Mouse (Mus musculus) frontal cortex, postnatal 25 days (tissue): ENCODE measurements at regions not wholly inside any gene's neighbourhood (a gene's known extent, or its start where the extent isn't known, plus 50 kb on each side); places are given as distances from the start of the nearest gene placed in this dataset.

Experiments
- DNase-seq, 2 experiments: peaks; one replicate each; pipeline ENCODE4 v3.0.0; 2022; ENCODE audit warnings: low spot score in 2 of 2

- no peak for DNase-seq
These were observed 313.2 kb downstream of the Rnd3 start for GRCm38 (mm10) chr2:50835511-50836320.

DNA sequence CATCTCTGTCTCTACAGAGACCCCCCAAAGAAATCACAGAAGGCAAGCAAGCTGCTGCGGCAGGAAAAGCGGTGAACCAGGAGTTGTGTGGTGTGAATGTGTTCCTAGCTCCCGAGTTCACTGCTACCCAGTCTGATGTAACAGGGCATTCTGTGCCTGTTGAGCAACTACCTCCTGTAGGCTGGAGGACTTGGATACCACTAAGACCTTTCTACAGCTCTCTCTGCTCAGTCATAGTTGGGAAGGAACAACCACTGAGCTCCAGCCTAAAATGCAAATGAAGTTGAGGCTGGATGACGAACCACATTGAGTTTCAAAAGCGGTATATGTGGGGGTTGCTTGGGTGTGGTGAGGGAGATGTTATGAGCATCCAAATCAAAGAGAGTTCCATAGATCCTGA lies 315.1 kb downstream of the Rnd3 start:
- no peak for DNase-seq

GRCm38 (mm10) chr2:50832471-50832870 lies 316.4 kb downstream of the Rnd3 start:
- no peak for DNase-seq

GRCm38 (mm10) chr2:50830056-50830720 lies 318.7 kb downstream of the Rnd3 start:
- DNase-seq = no peak

DNA sequence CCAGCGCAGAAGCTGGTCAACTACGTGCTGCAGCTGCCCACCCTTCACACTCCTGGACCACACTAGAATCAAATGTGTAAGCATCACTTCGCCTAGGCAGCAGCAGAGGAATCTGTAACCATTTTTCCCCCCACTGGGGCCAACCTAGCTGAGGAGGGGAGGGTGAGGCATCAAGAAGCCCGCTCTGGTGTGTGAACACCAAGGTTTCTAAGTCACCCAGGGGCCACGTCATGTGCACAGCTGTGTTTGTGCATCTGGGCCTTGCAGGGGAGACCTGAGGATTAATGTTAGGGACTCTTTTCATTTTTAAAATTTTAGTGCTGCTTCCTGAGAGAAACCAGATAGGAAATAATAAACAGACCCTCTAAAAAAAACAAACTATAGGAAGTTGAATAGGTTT lies 321.8 kb downstream of the Rnd3 start:
- no peak for DNase-seq

DNA sequence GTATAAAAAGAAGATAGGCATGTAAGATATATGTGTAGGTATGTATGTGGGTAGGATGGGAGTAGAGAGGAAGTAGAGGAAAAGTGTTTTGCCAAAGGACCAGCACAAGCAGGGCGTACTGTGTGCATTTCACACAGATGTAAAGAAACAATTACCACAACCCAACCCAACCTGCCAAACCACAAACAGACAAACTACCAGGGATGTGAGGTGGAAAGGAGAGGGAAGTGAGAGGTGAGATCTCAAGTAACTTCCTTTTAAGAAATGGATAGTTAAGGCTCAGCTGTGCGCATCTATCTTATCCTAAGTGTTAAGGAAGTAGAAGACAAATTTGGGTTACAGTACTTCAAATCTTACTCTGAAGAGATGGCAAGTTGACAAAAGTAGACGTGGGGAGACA lies 322.4 kb downstream of the Rnd3 start:
- no peak for DNase-seq

- DNase-seq = no peak
These were observed 323.3 kb downstream of the Rnd3 start for GRCm38 (mm10) chr2:50825626-50826025.

GRCm38 (mm10) chr2:50824782-50825181 lies 324.1 kb downstream of the Rnd3 start:
- no peak for DNase-seq

DNA sequence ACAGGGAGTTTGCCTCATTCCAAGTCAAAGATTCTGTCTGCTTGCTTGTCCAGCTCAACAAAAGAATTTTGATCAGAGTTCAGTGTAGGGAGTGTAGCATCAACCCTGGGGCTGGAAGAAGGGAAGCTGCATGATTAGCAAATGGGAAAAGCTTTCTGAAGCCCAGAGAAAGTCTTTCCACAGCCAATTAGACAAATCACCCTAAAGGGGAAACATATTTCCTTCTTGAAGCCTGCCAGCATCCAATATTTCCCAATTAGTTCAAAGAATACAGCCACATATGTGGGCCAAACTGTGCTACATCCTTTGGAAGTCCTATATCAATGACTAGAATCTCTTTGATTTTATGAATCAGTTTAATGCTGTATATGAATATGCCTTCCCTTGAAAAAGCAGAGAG lies 326.2 kb downstream of the Rnd3 start:
- DNase-seq = no peak

DNA sequence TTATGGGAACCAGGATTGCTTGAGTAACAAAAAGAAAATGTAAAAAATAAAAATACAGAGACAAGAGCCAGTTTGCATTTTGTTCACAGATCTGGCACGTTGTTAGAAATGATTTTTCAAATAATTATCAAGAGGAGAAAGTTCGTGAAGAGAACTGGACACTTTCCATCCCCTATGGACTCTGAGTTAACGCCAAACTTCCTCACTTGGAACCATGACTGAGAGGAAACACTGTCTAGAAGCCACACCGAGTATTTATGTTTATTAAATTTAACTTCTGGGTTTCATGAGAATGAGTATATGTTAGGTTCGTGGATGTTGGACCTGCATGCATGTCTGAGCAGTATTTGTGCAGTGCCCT lies 329.6 kb downstream of the Rnd3 start:
- DNase-seq = no peak

DNA sequence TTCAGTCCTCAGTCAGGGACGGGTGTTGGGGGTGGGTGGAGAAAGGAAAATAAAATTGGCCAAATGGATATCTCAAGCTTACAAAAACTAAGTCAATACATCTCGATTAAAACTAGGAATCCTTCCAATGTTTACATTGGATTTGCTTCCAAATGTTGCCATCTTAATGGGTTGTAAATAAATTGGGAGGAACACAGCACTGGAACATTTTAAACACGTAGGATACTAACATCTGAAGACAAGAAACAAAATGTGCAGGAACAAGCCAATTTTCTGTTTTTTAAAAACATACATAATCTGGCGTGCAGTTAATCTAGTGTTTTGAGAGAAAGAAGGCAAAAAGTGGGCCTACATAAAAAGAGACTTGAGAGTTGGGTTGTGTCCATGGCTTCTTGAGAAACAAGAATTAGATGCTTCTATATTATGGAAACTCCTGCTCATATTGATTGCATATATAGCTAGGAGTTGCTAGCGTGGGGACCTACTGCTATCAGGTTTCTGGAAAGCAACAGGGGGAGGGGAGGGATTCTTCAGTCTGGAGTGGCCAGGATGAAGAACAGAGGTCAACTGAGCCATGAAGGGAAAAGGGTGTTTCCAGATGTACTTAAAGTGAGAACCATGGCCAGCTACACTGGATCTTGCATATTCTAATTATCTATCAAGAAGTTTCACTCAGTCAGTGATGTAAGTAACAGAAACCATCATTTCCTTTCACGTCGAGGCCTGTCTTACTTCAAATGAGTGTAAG lies 330.2 kb downstream of the Rnd3 start:
- DNase-seq = no peak

GRCm38 (mm10) chr2:50816364-50816763 lies 332.5 kb downstream of the Rnd3 start:
- no peak for DNase-seq

- no peak for DNase-seq
These were observed 333.4 kb downstream of the Rnd3 start for GRCm38 (mm10) chr2:50815541-50815940.

GRCm38 (mm10) chr2:50813568-50814461 lies 335.1 kb downstream of the Rnd3 start:
- DNase-seq = no peak

DNA sequence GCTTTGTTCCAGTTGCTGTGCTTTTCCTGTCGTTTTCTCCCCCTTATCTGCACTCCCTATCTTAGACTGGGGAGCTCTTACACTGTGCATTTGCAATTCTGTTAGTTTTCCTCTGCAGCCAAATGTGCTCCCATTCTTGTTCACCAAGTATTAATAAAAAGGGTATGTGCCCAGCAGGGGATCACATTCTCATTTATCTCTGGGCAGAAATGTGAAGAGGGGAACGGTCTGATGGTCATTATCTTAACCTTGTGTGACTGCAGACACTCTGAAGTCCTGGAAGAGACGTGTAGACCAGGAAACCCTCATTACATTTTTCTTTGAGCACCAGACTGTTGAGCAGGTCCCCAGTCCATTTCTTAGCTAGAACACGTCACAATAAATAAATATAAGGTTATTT lies 336.6 kb downstream of the Rnd3 start:
- no peak for DNase-seq

DNA sequence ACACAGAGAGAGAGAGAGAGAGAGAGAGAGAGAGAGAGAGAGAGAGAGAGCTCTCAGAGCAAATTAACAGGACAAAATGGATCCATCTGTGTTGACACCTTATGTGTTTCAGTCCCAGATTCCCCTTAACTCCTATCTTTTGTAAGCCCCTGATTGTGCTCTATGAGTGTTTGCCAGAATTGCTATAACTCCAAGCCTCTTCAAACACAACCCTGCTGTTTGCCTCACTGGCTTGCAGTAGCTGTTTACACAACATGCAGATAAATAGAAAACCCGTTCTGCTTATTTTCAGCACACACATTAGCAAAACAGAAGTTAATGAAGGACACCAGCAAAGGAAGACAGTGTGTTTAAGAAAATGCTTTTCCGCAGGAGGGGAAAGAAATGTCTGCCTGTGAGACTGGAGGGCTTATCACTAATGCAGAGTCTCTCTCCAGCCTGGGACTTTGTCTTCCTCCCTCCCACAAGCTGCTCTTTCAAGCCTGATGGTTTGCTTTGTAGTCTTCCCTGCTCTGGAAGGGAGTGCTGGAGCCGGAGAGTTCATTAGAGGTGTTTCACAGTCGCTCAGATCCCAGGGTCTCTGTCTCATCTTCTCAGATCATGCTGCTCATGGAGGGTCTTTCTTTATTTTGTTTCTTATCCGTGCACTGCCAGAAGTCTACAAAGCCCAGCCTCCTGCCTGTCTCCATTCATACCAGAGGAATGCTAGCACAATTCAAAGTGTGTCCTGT lies 338.4 kb downstream of the Rnd3 start:
- DNase-seq = no peak

DNA sequence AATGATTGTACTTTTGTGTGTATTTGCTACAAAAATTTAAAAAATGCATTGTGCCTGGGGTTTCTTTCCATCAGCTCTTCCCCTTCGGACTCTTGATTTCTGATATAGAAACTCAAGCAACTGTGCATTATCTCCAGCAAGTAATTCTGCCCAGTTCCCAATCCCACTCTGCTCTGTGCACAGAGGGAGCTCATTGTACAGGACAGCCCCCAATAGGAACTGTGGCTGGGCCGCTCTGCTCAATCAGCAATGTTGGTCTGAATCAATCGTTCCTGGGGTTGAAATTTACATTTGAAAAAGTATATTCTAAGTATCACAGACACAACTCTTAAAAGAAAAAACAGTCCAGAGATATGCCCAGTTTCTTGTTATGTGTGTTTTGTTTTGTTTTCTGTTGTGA lies 339.1 kb downstream of the Rnd3 start:
- DNase-seq = no peak

DNA sequence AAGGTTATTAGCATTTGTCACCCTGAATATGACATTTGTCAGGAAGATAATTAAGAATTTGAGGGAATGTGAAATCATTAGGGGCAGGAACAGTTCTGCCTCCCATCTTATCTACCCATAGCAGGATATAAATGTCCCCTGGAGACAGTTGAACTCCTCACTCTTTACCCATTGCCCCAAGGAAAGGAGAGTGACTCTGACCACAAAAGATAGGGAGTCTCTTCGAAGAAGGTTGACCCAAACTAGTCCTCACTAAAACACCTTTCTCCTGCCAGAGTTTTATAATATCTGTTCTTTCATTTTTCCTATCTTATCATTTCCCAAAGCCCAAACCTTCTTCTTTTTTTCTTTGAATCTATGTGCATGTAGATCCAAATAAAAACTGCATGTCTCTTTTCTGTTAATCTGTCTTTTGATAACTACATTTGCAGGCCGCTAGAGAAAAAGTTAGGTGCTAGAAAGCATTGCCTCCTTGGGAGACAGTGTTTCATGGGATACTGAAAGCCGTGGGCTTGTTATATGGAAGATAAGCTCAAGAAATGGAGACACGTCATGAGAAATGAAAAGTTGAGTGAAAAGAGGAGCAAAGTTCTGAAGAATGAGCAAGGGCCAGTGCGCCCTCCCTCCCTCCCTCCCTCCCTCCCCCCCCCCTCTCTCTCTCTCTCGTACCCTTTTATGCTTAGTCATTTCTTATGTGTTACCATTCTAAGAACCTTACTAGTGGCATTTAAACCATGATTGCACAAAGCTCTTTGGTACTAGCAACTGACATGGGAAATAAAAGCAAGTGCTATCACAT lies 341.6 kb downstream of the Rnd3 start:
- no peak for DNase-seq

DNA sequence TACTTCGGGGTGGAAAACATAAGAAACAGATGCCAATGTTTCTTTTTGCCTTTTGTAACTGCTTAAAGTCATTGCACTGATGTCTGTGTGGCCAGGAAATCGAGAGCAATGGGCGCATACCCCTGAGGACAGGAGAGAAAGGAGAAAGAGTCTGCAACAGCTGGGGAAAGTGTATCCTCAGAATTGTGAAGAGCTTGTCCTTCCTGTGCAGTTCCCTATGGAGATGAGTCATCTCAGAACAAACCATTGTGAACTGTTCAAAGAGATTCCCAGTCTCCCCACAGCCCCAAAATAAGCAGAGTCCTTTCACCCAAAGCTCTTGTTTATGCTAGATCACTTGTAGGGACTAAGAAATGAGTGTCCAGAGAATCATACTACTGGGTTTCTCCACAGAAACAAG lies 343.3 kb downstream of the Rnd3 start:
- DNase-seq = no peak

GRCm38 (mm10) chr2:50796087-50796486 lies 352.8 kb downstream of the Rnd3 start:
- DNase-seq = no peak
